Mouse (Mus musculus) embryo, embryonic 10 days (tissue): ENCODE measurements around the gene Kcnd3.

Source experiments
- DNase-seq: peaks from one replicate; pipeline ENCODE4 v3.0.0-alpha.2; 2015; ENCODE audit warnings: low spot score

Kcnd3 gene

GRCm38 (mm10) chr3:105655031-105655585, 203.0 kb downstream of the Kcnd3 start:
- no peak for DNase-seq

- DNase-seq: no peak
Observed at GRCm38 (mm10) chr3:105660530-105660929, 208.4 kb downstream of the Kcnd3 start.

GRCm38 (mm10) chr3:105663043-105663442, 210.9 kb downstream of the Kcnd3 start:
- no peak for DNase-seq

GRCm38 (mm10) chr3:105665105-105665765, 213.1 kb downstream of the Kcnd3 start:
- no peak for DNase-seq

GRCm38 (mm10) chr3:105666996-105667523, 214.9 kb downstream of the Kcnd3 start:
- no peak for DNase-seq

GRCm38 (mm10) chr3:105668161-105668560, 216.0 kb downstream of the Kcnd3 start:
- no peak for DNase-seq

- no peak for DNase-seq
Observed at GRCm38 (mm10) chr3:105669776-105670175, 217.6 kb downstream of the Kcnd3 start.

- DNase-seq: no peak
Observed at GRCm38 (mm10) chr3:105670801-105671200, 218.7 kb downstream of the Kcnd3 start.

GRCm38 (mm10) chr3:105674595-105675218, 222.6 kb downstream of the Kcnd3 start:
- DNase-seq: peak; percentile 90

GRCm38 (mm10) chr3:105675932-105676331, 223.8 kb downstream of the Kcnd3 start:
- no peak for DNase-seq

- DNase-seq: no peak
Observed at GRCm38 (mm10) chr3:105680346-105680745, 228.2 kb downstream of the Kcnd3 start.

GRCm38 (mm10) chr3:105686394-105687323, 234.5 kb downstream of the Kcnd3 start:
- peak; percentile 27 for DNase-seq

- DNase-seq: peak; percentile 98
Observed at GRCm38 (mm10) chr3:105687324-105688060, 235.4 kb downstream of the Kcnd3 start, which contains the start of gene Ddx20. Ddx20 (minus strand) TSS chr3:105687574.

GRCm38 (mm10) chr3:105688536-105688935, 236.4 kb downstream of the Kcnd3 start:
- DNase-seq: no peak

- no peak for DNase-seq
Observed at GRCm38 (mm10) chr3:105693327-105694080, 241.4 kb downstream of the Kcnd3 start.

- peak; percentile 44 for DNase-seq
Observed at GRCm38 (mm10) chr3:105695476-105696386, 243.6 kb downstream of the Kcnd3 start.

GRCm38 (mm10) chr3:105696387-105697147, 244.4 kb downstream of the Kcnd3 start:
- DNase-seq: no peak

- no peak for DNase-seq
Observed at GRCm38 (mm10) chr3:105697148-105697441, 245.0 kb downstream of the Kcnd3 start.

- no peak for DNase-seq
Observed at GRCm38 (mm10) chr3:105698311-105698710, 246.2 kb downstream of the Kcnd3 start.
